Mouse (Mus musculus): ENCODE measurements around the gene Cdh10.

The Cdh10 gene

DNA sequence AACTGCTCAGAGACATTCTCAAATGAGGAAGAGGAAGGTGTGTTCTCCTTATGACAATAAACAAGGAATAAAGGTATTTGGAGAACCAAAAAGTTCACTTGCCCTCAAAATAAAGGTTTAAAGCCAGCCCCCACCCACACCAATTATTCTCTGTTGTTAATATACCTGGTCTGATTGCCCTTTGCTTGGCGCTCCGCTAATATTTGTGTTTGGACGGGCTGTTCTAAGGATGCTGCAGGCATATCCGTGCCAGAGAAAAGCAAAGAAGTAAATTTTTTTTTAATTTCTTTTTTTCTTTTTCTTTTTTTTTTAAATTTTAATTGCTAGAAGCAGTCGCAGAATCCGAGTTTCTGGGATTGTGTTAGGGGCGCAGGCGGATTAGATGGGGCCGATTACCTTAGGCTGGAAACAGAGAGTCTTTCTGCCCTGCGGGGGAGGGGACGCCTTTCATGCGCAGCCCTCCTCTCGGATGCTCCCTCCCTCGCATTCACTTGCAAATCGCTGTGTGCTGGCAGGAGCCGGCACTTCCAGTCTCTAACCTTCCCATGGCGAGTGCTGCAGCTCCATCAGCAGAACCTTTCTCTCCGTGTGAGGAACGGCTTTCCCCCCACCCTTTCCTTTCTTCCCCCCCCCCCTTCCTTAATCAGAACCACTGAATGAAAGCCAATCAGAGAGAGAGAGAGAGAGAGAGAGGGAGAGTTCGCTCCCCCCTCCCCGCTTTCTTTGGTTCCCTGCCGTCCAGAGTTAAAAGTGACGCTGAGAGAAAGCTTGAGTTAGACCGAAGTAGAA lies at the start of gene Cdh10:
TSS of gene Cdh10 (plus strand) at position 763 of the 789 bp plus-strand sequence.
- no peak for TF ChIP-seq GATA4 (IDR thresholded peaks at IDR 0.05; ENCODE audit: insufficient replicate concordance, low read length)

DNA sequence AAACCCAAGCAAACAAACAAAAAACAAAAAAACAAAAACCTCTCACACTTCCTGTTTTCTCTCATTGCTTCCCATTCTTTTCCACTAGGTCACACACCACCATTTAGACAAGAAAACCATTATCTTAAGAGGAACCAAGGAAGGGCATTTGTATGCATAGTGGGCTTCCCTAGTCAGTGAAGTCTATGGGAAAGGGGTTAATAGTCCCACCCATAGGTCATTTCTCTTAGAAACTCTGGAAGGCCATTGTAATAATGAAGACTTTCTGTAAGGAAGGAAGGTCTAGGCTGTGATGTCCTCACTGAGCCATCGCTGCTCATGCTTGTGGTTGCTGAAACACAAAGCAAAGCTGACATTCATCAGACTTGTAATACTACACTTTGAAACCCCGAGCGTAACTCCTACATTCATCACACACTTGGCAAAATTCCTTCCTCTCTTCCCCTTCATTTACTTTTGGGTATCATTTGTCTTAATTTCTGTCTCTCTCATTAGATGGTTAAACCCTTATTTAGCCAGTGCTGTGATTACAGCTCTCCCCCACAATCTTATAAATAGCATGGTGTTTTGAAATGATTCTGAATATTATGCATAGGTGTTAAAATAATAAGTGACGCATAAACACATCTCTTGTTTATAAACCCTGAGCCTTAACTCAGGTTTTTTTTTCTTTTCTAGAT lies 9.5 kb upstream of the Cdh10 start:
- no peak for TF ChIP-seq GATA4 (IDR thresholded peaks at IDR 0.05; ENCODE audit: insufficient replicate concordance, low read length)

DNA sequence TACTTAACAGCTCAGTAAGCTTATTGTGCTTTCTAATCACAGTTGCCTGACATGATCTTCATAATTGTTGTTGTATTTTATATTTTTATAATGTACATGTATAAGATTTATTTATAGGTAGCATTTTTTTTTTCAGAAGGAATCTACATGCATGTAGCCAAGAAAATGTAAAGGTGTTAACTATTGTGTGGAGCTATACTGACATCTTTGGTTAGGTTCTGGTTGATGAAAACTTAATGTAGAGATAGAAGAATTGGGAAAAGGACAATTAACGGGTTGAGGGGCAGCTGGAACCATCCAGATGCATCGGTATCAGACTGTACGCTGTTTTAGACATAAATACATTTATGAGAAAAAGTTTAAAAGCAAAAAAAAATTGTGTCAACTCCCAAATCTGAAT lies 1.0 kb upstream of the Cdh10 start:
- no peak for TF ChIP-seq GATA4 (IDR thresholded peaks at IDR 0.05; ENCODE audit: insufficient replicate concordance, low read length)

DNA sequence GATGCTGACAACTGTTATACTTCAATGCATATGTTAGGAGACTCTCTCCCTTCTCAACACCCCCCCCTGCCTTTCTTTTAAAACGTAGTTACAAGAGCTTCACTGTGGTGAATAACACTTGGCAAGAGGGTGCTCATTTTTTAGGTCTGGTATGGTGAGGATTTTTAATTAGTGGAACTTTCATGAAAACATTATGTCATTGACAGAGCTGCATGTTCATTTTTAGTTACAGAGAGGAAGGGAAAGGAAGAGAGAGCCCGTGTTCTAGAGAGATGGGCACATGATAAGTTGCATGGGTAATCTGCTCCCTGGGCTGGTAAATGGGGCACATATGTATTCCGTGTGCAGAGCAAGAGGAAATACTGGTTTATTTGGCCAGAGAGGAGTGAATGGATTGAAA lies 1.5 kb downstream of the Cdh10 start:
- no peak for TF ChIP-seq GATA4 (IDR thresholded peaks at IDR 0.05; ENCODE audit: insufficient replicate concordance, low read length)

DNA sequence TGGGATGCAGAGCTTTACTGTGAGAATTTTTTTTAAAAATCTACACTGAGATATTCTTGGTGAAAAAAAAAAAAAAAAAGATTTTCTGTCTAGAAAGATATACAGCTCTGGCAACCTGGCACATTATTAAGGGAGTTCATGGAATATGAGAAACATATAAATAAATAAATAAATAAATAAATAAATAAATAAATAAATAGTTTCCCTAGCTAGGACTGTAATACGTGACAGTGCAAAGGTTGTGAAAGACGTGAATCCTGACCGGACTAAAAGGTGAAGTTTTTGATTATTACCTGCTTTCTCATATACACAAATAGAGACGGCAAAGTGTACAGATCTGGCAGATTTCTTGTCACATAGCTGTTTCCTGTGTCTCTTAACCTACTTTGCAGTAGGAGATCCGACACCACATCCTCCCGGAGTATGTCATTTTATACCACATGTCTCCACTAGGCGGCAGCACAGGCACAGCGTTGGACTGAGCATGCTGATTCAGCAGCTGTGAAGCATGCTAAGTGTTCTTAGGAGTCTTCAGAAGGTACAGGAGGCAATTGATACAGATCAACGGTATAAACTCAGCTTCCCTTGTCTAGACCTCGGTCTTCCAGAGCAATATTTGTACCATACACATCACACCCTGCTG lies 2.5 kb downstream of the Cdh10 start:
- TF ChIP-seq GATA4 (IDR thresholded peaks at IDR 0.05; ENCODE audit: insufficient replicate concordance, low read length) = no peak

DNA sequence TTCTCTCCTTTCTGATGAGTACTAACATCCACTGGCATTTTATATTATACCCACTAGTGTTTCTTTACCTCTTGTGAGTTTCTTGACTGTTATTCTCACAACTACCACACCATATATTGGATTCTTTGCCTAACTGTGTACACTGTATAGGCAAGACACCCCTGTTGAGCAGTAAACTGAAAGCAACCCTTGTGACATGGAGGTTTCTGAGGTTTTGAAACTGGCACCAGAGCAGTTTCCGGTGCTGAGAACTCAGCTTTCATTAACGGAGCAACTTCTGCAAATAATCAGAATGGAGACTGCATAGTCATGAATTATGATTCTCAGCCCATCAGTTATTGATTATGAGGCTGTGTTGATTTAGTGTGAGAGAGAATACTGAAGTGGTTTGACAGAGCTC lies 4.7 kb downstream of the Cdh10 start:
- TF ChIP-seq GATA4 (IDR thresholded peaks at IDR 0.05; ENCODE audit: insufficient replicate concordance, low read length) = no peak

DNA sequence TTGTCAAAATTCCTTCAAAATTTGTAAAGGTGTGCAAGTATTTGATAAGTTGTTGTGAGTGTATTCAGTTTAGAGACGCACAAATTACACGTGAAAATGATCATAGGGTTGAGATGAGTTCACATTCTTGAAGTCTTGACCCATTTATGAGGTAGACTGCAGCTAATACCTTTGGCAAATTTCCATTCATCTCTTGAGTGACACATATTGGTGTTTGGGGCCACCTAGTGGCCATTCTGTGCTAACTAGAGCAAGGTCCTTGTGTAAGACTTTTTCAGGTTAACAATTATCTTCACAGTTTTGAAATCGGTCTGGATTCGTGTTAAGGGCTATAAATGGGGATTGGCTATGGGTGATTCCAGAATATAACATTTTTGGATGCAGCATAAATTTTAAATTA lies 13.5 kb downstream of the Cdh10 start:
- TF ChIP-seq GATA4 (IDR thresholded peaks at IDR 0.05; ENCODE audit: insufficient replicate concordance, low read length) = no peak

DNA sequence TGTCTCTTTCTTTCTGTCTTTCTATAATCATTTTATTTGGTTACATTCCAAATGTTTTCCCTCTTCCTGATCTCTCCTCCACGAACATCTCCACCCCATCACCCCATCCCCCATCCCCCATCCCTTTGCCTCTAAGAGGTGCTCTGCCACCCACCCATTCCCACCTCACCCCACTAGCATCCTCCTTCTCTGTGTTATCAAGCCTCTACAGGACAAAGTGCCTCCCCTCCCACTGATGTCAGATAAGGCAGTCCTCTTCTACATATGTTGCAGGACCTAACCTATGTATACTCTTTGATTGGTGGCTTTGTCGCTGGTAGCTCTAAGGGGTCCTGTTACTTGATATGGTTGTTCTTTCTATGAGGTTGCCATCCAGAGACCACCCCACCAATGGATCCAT lies 23.0 kb downstream of the Cdh10 start:
- TF ChIP-seq GATA4 (IDR thresholded peaks at IDR 0.05; ENCODE audit: insufficient replicate concordance, low read length) = no peak

DNA sequence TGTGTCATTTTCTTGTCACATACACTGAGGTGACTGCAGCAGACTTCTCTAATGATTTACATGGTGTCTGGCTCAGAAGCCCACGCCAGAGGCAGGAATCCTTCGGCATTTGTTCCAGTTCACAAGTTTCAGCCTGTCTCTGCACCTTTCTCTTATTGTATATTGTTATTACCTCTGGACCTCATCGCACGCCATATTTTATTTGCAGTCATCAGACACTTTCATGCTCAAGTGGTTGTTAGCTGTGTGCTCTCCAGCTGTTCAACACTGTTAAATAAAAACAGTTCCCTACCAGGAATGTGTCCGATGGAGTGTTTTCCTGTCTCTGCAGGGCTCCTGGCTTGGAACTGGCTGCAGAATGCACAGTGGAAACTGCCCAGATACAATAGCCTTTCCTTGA lies 26.1 kb downstream of the Cdh10 start:
- TF ChIP-seq GATA4 (IDR thresholded peaks at IDR 0.05; ENCODE audit: insufficient replicate concordance, low read length) = no peak

DNA sequence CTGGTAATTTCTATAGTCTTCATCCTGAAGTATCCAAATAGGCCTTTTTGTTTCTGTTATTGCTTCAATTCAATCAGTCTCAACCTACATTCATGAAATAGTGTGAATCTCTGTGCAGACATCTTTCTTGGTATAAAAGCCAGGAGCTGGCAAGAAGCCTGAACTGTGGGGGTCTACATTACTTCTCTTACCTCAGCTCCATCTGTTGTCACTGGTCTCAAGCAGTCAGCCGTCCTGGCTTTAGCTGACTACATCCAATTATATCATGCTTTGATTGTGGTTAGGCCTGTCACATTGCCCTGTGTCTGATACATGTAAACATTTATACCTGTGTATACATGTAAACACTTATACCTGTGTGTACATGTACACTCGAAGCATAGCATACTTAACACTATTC lies 31.8 kb downstream of the Cdh10 start:
- TF ChIP-seq GATA4 (IDR thresholded peaks at IDR 0.05; ENCODE audit: insufficient replicate concordance, low read length) = no peak

DNA sequence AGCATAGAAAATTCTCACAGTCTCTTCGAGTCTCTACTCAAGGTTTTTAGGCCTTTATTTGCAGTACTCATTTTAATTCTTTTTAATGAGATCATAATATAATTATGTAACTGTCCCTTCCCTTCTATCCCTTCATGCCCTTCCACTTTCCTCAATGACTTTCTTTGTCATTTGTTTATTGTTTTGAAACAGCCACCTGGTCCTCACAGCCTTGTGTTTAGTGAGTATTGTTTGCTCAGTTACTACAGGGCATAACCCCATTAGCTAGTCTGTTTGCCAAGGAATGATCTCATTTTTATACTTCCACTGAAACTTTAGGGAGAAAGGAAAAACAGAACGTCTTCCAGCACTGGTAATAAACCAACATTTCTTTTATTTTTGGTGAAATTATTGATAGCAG lies 39.4 kb downstream of the Cdh10 start:
- TF ChIP-seq GATA4 (IDR thresholded peaks at IDR 0.05; ENCODE audit: insufficient replicate concordance, low read length) = no peak

DNA sequence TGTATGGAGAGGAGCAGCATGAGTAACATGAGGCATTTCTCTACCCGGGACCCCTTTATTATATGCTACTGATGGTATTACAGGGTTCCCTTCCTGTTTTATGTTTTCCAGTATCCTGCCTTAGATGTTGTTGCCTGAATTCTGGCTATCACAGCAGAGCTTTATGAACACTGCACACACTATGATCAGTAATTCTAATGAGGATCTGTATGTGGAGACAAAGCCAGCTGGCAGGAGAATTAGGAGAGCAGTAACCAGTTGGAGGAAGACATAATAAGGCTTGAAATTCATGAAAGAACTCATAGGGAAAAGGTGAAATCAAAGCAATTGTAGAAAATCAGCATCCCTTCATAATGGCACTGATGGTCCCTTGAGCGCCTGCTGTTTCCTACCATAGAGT lies 51.1 kb downstream of the Cdh10 start:
- no peak for TF ChIP-seq GATA4 (IDR thresholded peaks at IDR 0.05; ENCODE audit: insufficient replicate concordance, low read length)

DNA sequence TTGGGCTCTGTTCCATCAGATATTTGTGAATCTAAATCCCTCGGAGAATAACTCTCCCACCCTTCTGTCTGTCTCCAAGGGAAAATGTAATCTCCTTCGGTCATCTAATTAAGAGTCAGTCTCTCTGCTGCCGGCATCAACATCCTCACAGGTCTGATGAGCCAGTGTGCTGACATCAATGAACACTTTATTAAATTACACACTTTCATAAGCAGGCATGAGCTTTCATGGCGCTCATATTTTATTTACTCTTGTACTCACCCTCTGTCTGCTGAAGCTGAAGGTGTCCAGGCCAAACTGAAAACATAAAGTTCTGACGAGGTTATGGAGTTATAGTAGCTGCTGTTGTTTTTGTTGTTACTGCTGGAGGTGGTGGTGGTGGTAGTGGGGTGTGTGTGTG lies 62.7 kb downstream of the Cdh10 start:
- TF ChIP-seq GATA4 (IDR thresholded peaks at IDR 0.05; ENCODE audit: insufficient replicate concordance, low read length) = no peak

DNA sequence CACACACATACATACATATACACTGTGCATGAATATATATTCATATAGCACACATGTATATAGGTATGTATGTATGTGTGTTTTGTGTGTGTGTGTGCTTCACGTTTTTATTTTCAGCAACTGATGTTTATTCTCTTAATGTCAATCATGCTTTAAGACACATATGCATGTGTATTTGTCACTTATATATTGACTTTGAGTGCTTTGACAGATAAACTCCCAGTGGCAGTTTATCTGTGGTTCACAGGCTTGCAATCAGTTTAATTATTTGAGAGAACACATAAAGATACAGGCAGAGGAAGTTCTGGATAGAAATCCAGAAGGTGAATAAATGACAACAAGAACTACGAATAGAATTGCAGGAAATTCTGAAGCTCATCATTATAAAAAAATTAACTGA lies 67.9 kb downstream of the Cdh10 start:
- no peak for TF ChIP-seq GATA4 (IDR thresholded peaks at IDR 0.05; ENCODE audit: insufficient replicate concordance, low read length)

DNA sequence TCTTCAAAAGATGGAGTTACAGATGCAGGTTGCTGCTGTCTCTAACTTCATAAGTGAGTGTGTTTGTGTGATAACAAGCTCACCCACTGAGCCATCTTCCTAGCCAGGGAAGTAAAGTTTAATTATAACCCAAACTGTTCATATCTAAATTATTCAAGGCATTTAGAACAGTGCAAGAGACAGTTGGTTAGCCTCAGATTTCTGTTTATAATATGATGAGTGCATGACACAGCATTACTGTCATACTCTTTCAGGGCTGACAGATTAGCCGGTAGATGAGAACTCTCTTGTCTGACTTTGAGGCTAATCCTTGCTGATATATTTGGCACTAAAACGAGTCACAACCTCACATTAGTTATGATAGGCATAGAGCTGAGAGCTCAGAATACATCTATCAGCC lies 70.2 kb downstream of the Cdh10 start:
- no peak for TF ChIP-seq GATA4 (IDR thresholded peaks at IDR 0.05; ENCODE audit: insufficient replicate concordance, low read length)

DNA sequence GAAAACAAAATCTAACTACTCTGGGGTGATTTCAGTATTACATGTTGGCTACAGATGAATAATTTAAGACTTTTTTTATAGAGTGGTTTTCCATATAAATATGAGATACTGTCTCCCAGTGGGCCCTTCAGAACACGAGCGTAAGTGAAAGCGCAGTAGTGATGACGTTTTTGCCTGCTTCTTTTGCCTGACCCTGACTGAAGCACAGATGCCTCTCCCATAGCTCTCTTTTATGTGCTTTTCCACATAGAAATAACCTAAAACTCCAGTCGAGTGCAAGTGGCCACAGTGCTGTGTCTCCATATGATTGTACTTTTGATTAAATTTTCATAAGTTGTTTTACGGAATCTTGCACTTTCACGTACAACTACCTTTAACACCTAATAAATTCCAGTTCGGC lies 71.6 kb downstream of the Cdh10 start:
- TF ChIP-seq GATA4 (IDR thresholded peaks at IDR 0.05; ENCODE audit: insufficient replicate concordance, low read length) = no peak
